Mouse (Mus musculus) hindbrain, embryonic 11.5 days (tissue): Measurements from ENCODE around the gene Ky. TPM values are rescaled to one million over a fixed set of nuclear protein-coding genes. Genes with fewer than 3 reads are reported as not detected.

ENCODE experiments used
- polyA plus RNA-seq: library from polyadenylated mRNA; unstranded; fragments of >200 nt; fragmentation: Nextera tagmentation; extraction: Ambion mirVana; gene quantifications from 2 replicates; pipeline ENCODE4 v1.2.1, GENCODE M21; 2014

Gene Ky
- polyA plus RNA-seq, 1 experiment from 2014 or later, result 0.26 TPM

Other genes with a start within 250 kb of the Ky start
- 16.5 and 18.3 TPM in 2 replicates for gene Ephb1, start 151.1 kb upstream of the Ky start, polyA plus RNA-seq
- 160 and 165 TPM in 2 replicates for gene Anapc13, start 120.5 kb downstream of the Ky start, polyA plus RNA-seq
- gene Cep63, start 120.8 kb downstream of the Ky start, polyA plus RNA-seq, result 55.7 and 57.1 TPM in 2 replicates
- 39.7 and 47.8 TPM in 2 replicates for gene Amotl2, start 210.9 kb downstream of the Ky start, polyA plus RNA-seq